Mouse (Mus musculus): ENCODE measurements around the gene Mettl8.

DNA sequence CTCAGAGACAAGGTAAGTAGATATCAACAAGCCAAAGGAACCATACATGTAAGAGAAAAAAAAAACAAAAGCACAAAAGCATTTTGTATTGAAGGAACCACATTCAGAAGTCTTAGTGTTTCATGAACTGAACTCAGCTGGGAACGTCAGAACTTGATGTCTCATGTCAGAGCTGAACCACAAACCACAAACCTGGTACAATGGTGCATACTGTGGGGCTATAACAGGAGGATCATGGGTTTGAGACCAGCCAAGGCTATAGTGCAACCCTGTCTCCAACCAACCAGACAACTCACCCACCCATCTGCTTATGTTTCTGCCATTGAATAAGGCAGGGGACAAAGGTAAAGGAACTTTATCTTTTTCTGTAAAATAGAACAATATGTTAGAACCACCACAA, 88.2 kb downstream of the Mettl8 start:
- TF ChIP-seq CTCF (IDR thresholded peaks at IDR 0.05; ENCODE audit: extremely low read depth, insufficient read depth, low read length), result no peak
- TF ChIP-seq POLR2A (IDR thresholded peaks at IDR 0.05; ENCODE audit: extremely low read depth, insufficient read depth, low read length), result no peak
